Mouse (Mus musculus): ENCODE measurements around the gene Pbx1. TPM values are rescaled to one million over a fixed set of nuclear protein-coding genes. Genes with fewer than 3 reads are reported as not detected.

The Pbx1 gene
- polyA plus RNA-seq, 1 experiment from 2014 or later: 114 TPM

DNA sequence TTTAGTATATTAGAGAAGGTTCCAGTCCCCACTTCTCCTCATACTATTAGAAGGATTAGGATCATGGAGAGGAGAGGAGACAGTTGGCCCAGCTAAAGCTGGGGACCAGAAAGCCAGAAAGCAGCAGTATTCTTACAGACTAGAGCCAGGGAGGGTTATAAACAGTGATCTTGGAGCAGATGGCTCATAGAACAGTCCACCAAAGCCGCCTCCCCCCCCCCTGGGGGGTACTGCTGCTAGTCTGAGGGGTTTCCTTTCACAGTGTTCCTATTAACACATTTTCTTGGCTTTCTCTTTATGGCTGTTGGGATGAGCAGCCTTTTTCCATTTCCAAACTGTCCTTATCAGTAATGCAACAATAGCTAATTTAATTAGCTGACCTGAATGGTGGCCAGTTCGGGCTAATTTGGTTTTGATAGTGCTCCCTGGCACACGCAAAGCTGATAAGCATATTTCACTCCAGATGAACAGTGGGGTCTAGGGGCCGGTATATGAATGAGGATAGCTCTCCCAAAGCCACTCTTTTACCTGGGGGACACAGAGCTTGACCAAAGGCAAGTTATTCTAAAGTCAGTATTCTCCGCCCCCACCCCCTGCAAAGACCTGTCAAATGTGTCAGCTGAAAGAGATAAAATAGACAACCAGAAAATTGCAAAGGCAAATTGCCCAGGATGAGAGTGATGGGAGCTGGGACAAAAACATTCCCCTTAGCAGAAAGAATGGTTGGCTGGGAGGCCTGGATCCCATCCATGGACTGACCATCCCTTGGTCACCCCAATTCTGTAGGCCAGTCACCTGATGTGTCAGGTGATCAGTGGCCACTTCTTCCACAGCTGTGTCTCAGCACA, 307.2 kb downstream of the Pbx1 start:
- DNase-seq: peak; percentile 55
- Histone ChIP-seq H3K4me3 (replicated peaks; ENCODE audit: low read depth, low read length) (no peak overlapping the region), H3K9ac (replicated peaks; ENCODE audit: low read length) (no peak overlapping the region), H3K36me3 (ENCODE audit: control insufficient read depth, insufficient read depth, low read length) (no peaks in the 10 kb centered on the region), H3K27me3 (ENCODE audit: control insufficient read depth, insufficient read depth, low read length) (no peaks in the 10 kb centered on the region), H3K4me1 (ENCODE audit: control insufficient read depth, insufficient read depth, low read length) (peaks cover 15% of the 10 kb centered on the region), H3K4me2 (ENCODE audit: low read length) (no peak overlapping the region), H3K9me3 (ENCODE audit: control insufficient read depth, low read length) (no peaks in the 10 kb centered on the region), H3K27ac (replicated peaks; ENCODE audit: low read depth, low read length) (no peak overlapping the region)
- peak; percentile 48 for ATAC-seq (ENCODE audit: low FRiP score, low TSS enrichment)
- WGBS: 31% methylated on average over 5 of the region's 5 CpGs

DNA sequence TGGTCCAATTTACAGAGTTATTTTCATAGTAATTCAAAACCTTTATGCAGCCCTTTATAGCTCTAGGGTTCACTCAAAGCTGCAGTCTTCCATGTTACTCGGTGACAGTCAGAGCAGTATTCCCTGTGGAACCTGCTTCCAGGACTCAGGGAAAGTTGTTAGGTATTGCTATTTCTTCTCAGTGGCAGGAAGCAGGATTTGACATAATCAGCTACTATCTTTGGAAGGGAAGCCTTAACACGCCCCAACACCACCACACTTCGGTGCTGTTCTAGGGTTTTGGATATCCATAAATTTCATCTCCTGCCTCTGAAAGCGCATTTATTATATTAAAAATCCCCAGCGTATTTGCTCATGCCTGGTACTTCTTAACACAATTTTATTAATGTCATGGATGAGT, 314.0 kb downstream of the Pbx1 start:
- Histone ChIP-seq H3K4me2 (ENCODE audit: low read length) (no peak overlapping the region), H3K27me3 (ENCODE audit: control insufficient read depth, insufficient read depth, low read length) (no peaks in the 10 kb centered on the region), H3K36me3 (ENCODE audit: control insufficient read depth, insufficient read depth, low read length) (no peaks in the 10 kb centered on the region), H3K9me3 (ENCODE audit: control insufficient read depth, low read length) (no peaks in the 10 kb centered on the region), H3K9ac (replicated peaks; ENCODE audit: low read length) (no peak overlapping the region), H3K4me1 (ENCODE audit: control insufficient read depth, insufficient read depth, low read length) (no peaks in the 10 kb centered on the region), H3K27ac (replicated peaks; ENCODE audit: low read depth, low read length) (no peak overlapping the region), H3K4me3 (replicated peaks; ENCODE audit: low read depth, low read length) (no peak overlapping the region)
- 85% methylated on average over 5 of the region's 5 CpGs for WGBS
- no peak for DNase-seq
- ATAC-seq (ENCODE audit: low FRiP score, low TSS enrichment): no peak

DNA sequence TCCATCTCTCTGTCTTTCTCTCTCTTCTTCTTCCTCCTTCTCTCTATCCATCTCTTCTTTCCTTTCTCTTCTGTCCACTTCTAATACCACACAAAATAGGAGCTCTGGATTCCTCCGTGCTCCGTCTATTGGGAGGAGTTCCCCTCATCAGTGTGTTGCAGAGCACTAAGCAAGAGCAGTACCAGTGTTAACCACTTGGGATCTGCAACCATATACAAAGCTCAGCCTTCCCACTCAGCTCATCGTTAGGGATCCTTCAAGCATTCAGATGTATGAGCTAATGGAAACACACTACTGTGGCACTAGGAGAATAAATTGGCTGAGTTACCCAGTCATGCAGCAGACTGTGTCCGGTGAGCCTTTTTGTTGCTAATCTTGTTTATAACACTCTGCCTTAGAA, 314.7 kb downstream of the Pbx1 start:
- Histone ChIP-seq H3K4me2 (ENCODE audit: low read length) (no peak overlapping the region), H3K9ac (replicated peaks; ENCODE audit: low read length) (no peak overlapping the region), H3K9me3 (ENCODE audit: control insufficient read depth, low read length) (no peaks in the 10 kb centered on the region), H3K4me1 (ENCODE audit: control insufficient read depth, insufficient read depth, low read length) (no peaks in the 10 kb centered on the region), H3K27ac (replicated peaks; ENCODE audit: low read depth, low read length) (no peak overlapping the region), H3K36me3 (ENCODE audit: control insufficient read depth, insufficient read depth, low read length) (no peaks in the 10 kb centered on the region), H3K4me3 (replicated peaks; ENCODE audit: low read depth, low read length) (no peak overlapping the region), H3K27me3 (ENCODE audit: control insufficient read depth, insufficient read depth, low read length) (no peaks in the 10 kb centered on the region)
- ATAC-seq (ENCODE audit: low FRiP score, low TSS enrichment) (no peak), DNase-seq (no peak)
- WGBS: 81% methylated on average over 4 of the region's 4 CpGs

DNA sequence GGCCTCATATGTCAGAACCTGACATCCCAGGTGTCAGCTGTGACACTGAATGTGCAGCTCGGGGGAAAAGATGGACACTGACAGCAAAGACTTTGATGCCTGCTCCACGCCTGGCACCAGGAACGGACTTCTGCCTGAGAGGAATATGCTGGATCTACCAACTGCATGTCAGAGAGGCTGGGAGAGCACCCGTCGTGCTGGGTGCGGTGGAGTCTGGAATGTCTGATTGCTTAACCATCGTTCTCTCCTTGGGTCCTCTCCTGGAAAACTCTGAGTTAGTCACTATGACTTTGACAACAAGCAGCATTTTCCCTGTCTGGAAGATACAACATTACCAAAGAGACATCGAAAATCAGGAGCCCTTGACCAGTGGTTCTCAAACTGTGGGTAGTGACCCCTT, 322.3 kb downstream of the Pbx1 start:
- ATAC-seq (ENCODE audit: low FRiP score, low TSS enrichment) (no peak), DNase-seq (no peak)
- no peak overlapping the region for H3K4me3 ChIP-seq (replicated peaks; ENCODE audit: low read depth, low read length)
- WGBS: 90% methylated on average over 8 of the region's 8 CpGs
- no peak overlapping the region for H3K4me2 ChIP-seq (ENCODE audit: low read length)
- no peak overlapping the region for H3K9ac ChIP-seq (replicated peaks; ENCODE audit: low read length)
- H3K27me3 ChIP-seq (ENCODE audit: control insufficient read depth, insufficient read depth, low read length): no peaks in the 10 kb centered on the region
- no peak overlapping the region for H3K27ac ChIP-seq (replicated peaks; ENCODE audit: low read depth, low read length)
- no peaks in the 10 kb centered on the region for H3K4me1 ChIP-seq (ENCODE audit: control insufficient read depth, insufficient read depth, low read length)
- H3K36me3 ChIP-seq (ENCODE audit: control insufficient read depth, insufficient read depth, low read length): no peaks in the 10 kb centered on the region
- H3K9me3 ChIP-seq (ENCODE audit: control insufficient read depth, low read length): no peaks in the 10 kb centered on the region

DNA sequence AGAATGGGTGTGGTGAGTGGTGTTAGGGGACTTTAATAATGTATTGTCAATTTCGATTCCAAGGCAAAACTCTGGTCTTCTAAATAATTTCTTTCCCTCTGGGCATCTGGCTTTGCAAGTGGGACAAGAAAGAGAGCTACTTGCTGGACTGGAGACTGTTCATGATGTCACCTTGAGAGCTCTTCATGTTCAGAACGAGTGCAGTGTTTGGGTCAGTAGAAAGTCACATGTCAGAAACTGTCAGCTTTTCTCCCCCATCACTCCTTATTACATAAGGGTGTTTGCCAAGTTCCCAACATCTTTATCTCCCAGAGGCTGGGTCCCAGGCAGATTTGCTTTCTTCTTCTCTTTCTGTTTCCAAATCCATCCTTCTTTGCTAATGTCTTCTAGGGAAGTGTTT, 328.2 kb downstream of the Pbx1 start:
- H3K4me1 ChIP-seq (ENCODE audit: control insufficient read depth, insufficient read depth, low read length): no peaks in the 10 kb centered on the region
- no peak overlapping the region for H3K27ac ChIP-seq (replicated peaks; ENCODE audit: low read depth, low read length)
- no peak overlapping the region for H3K4me2 ChIP-seq (ENCODE audit: low read length)
- H3K9me3 ChIP-seq (ENCODE audit: control insufficient read depth, low read length): 0 out of 2 replicates have a peak, but pooled peaks cover 3% of the 10 kb centered on the region
- no peak overlapping the region for H3K9ac ChIP-seq (replicated peaks; ENCODE audit: low read length)
- DNase-seq (no peak), ATAC-seq (ENCODE audit: low FRiP score, low TSS enrichment) (no peak)
- no peak overlapping the region for H3K4me3 ChIP-seq (replicated peaks; ENCODE audit: low read depth, low read length)
- no peaks in the 10 kb centered on the region for H3K36me3 ChIP-seq (ENCODE audit: control insufficient read depth, insufficient read depth, low read length)
- H3K27me3 ChIP-seq (ENCODE audit: control insufficient read depth, insufficient read depth, low read length): peaks cover 8% of the 10 kb centered on the region; the same call in 1 of the 2 replicates
- WGBS: 59% methylated on average over 2 of the region's 2 CpGs

DNA sequence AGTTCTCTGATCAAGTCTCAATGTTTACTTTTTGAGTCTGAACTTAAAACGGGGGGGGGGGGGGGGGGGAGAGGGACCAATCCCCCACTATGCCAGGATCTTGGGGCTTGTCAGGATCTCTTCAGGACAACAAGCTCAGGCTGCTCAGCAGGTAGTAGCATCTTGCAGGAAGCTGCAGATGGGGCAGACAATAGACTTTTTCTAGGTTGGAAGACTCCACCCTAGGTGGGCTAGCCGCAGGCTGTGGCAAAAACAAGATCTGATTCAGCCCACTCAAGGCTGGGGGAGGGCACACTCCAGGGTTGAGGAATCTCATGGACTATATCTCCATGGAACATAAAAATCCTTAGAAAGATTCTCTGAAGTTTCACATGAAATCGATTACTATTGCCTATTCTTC, 330.6 kb downstream of the Pbx1 start:
- Histone ChIP-seq H3K4me2 (ENCODE audit: low read length) (no peak overlapping the region), H3K4me3 (replicated peaks; ENCODE audit: low read depth, low read length) (no peak overlapping the region), H3K27ac (replicated peaks; ENCODE audit: low read depth, low read length) (no peak overlapping the region), H3K36me3 (ENCODE audit: control insufficient read depth, insufficient read depth, low read length) (no peaks in the 10 kb centered on the region), H3K4me1 (ENCODE audit: control insufficient read depth, insufficient read depth, low read length) (no peaks in the 10 kb centered on the region), H3K27me3 (ENCODE audit: control insufficient read depth, insufficient read depth, low read length) (peaks cover 15% of the 10 kb centered on the region; the same call in 1 of the 2 replicates), H3K9me3 (ENCODE audit: control insufficient read depth, low read length) (0 out of 2 replicates have a peak, but pooled peaks cover 3% of the 10 kb centered on the region), H3K9ac (replicated peaks; ENCODE audit: low read length) (no peak overlapping the region)
- DNase-seq: no peak
- WGBS: 69% methylated on average over 3 of the region's 3 CpGs
- no peak for ATAC-seq (ENCODE audit: low FRiP score, low TSS enrichment)

DNA sequence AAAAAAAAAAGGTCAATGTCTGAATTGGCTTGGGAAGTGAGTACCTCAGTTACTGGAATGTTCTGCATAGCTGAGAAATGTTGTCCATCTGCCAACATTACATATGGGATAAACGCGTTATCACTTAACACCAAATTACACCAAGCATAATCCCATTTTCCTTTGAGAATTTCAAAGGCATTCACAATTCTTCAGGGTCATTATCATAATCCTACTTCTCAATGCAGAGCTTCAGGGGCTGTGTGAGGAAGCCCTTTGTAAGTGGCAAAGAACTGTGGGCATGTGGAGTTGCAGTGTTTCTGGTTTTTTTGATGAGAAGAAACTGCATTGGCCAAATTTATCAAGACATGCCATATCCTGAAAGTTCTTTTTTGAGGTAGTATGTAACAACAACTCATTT, 333.3 kb downstream of the Pbx1 start:
- Histone ChIP-seq H3K27me3 (ENCODE audit: control insufficient read depth, insufficient read depth, low read length) (peaks cover 15% of the 10 kb centered on the region; the same call in 1 of the 2 replicates), H3K4me2 (ENCODE audit: low read length) (no peak overlapping the region), H3K27ac (replicated peaks; ENCODE audit: low read depth, low read length) (no peak overlapping the region), H3K36me3 (ENCODE audit: control insufficient read depth, insufficient read depth, low read length) (no peaks in the 10 kb centered on the region), H3K9ac (replicated peaks; ENCODE audit: low read length) (no peak overlapping the region), H3K4me3 (replicated peaks; ENCODE audit: low read depth, low read length) (no peak overlapping the region), H3K9me3 (ENCODE audit: control insufficient read depth, low read length) (0 out of 2 replicates have a peak, but pooled peaks cover 3% of the 10 kb centered on the region), H3K4me1 (ENCODE audit: control insufficient read depth, insufficient read depth, low read length) (no peaks in the 10 kb centered on the region)
- DNase-seq (peak; percentile 60), ATAC-seq (ENCODE audit: low FRiP score, low TSS enrichment) (no peak)
- WGBS: 11% methylated on average over 2 of the region's 2 CpGs

DNA sequence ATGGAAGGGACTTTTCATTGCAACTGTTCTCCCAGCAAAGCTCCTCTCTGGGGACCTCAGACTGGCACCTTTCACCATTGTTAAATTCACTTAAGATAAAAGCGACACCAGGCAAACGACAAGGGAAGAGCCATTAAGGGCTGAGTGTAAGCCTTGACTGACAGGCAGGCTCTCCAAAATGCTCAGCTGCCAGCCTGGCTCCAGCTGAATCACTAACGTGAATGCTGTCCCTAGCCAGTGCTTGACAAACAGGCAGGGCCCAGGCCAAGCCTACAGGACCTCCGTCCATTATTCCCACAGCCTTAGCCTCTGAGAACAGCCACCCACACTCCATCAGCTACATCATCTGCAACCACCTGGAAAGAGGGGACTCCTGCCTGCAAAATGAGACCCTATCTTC, 337.4 kb downstream of the Pbx1 start:
- no peak for DNase-seq
- 25% methylated on average over 4 of the region's 4 CpGs for WGBS
- no peaks in the 10 kb centered on the region for H3K9me3 ChIP-seq (ENCODE audit: control insufficient read depth, low read length)
- H3K4me3 ChIP-seq (replicated peaks; ENCODE audit: low read depth, low read length): no peak overlapping the region
- H3K4me1 ChIP-seq (ENCODE audit: control insufficient read depth, insufficient read depth, low read length): no peaks in the 10 kb centered on the region
- H3K4me2 ChIP-seq (ENCODE audit: low read length): no peak overlapping the region
- ATAC-seq (ENCODE audit: low FRiP score, low TSS enrichment): no peak
- H3K27me3 ChIP-seq (ENCODE audit: control insufficient read depth, insufficient read depth, low read length): 0 out of 2 replicates have a peak, but pooled peaks cover 6% of the 10 kb centered on the region
- H3K9ac ChIP-seq (replicated peaks; ENCODE audit: low read length): no peak overlapping the region
- H3K27ac ChIP-seq (replicated peaks; ENCODE audit: low read depth, low read length): no peak overlapping the region
- no peaks in the 10 kb centered on the region for H3K36me3 ChIP-seq (ENCODE audit: control insufficient read depth, insufficient read depth, low read length)

DNA sequence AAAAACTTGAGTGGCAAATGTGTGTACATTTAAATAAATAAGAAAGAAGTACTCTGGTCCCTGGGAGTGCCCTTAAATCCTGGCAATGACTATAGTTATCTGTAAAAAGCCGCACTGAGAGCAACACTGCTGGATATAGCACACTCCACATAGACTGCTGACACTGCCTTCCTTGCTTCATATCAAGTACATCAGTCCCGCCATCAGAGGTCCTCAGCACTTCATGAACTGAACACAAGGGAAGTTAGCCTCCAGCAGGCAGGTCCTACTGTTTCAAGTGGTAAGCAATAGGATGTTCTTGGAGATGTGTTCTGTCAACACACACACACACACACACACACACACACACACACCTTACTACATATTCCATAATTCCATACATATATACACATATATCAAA, 339.0 kb downstream of the Pbx1 start:
- ATAC-seq (ENCODE audit: low FRiP score, low TSS enrichment): no peak
- H3K4me1 ChIP-seq (ENCODE audit: control insufficient read depth, insufficient read depth, low read length): peaks cover 6% of the 10 kb centered on the region; the same call in 1 of the 2 replicates
- no peak overlapping the region for H3K4me2 ChIP-seq (ENCODE audit: low read length)
- DNase-seq: peak; percentile 69
- H3K9me3 ChIP-seq (ENCODE audit: control insufficient read depth, low read length): no peaks in the 10 kb centered on the region
- no peak overlapping the region for H3K27ac ChIP-seq (replicated peaks; ENCODE audit: low read depth, low read length)
- no peak overlapping the region for H3K9ac ChIP-seq (replicated peaks; ENCODE audit: low read length)
- 0 out of 2 replicates have a peak, but pooled peaks cover 6% of the 10 kb centered on the region for H3K27me3 ChIP-seq (ENCODE audit: control insufficient read depth, insufficient read depth, low read length)
- WGBS: 84% methylated on average over 2 of the region's 2 CpGs
- H3K4me3 ChIP-seq (replicated peaks; ENCODE audit: low read depth, low read length): no peak overlapping the region
- no peaks in the 10 kb centered on the region for H3K36me3 ChIP-seq (ENCODE audit: control insufficient read depth, insufficient read depth, low read length)

Measured in midbrain, embryonic 14.5 days (tissue).